Mouse (Mus musculus): ENCODE results near the gene Fdps.

GRCm38 (mm10) chr3:89058783-89059182 lies 43.0 kb downstream of the Fdps start:
- no peak for TF ChIP-seq POLR2A (IDR thresholded peaks at IDR 0.05; ENCODE audit: borderline replicate concordance, low read depth, low read length)
- TF ChIP-seq CTCF (IDR thresholded peaks at IDR 0.05; ENCODE audit: low read depth, low read length), result 0 out of 2 replicates have a peak, but pooled peaks have one; percentile 22

Data from bone marrow macrophage, adult 2 months (primary cell).